Mouse (Mus musculus): ENCODE measurements around the gene Eppin. TPM values are rescaled to one million over a fixed set of nuclear protein-coding genes. Genes with fewer than 3 reads are reported as not detected.

Gene Eppin
- polyA plus RNA-seq, 1 experiment from 2014 or later, result not detected

- Histone ChIP-seq H3K4me3 (no peak overlapping the region), H3K9me3 (no peaks in the 10 kb centered on the region), H3K4me1 (peaks cover 22% of the 10 kb centered on the region), H3K4me2 (no peak overlapping the region), H3K27me3 (peaks cover 6% of the 10 kb centered on the region; the same call in 1 of the 2 replicates), H3K27ac (no peak overlapping the region), H3K36me3 (no peaks in the 10 kb centered on the region), H3K9ac (no peak overlapping the region)
- ATAC-seq (ENCODE audit: insufficient number of reproducible peaks, low FRiP score, low TSS enrichment, low read depth), result no peak
- 60% methylated on average over 8 of the region's 8 CpGs for WGBS
Measured at GRCm38 (mm10) chr2:164558426-164558825, 35.0 kb downstream of the Eppin start.

DNA sequence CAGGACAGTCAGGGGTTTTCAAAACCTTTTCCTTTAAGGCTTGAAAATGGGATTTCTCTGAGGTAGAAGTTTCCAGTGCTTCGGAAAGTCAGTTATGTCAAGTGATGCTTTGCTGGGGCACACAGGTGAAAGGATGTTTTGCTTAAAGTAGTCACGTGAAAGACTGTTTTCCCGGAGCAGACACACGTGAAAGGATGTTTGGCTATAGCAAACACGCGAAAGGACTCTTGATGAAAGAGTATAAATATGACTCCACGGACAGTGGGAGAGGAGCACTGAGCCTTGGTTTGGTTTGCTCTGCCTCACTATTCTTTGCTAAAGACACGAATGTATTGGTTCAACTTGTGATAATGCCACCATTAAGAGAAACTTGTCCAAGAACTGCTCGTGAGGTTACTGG lies 41.9 kb downstream of the Eppin start:
- no peak overlapping the region for H3K27ac ChIP-seq
- no peak for ATAC-seq (ENCODE audit: insufficient number of reproducible peaks, low FRiP score, low TSS enrichment, low read depth)
- no peaks in the 10 kb centered on the region for H3K9me3 ChIP-seq
- 90% methylated on average over 9 of the region's 9 CpGs for WGBS
- peaks cover 10% of the 10 kb centered on the region; the same call in 1 of the 2 replicates for H3K27me3 ChIP-seq
- no peak overlapping the region for H3K4me2 ChIP-seq
- H3K9ac ChIP-seq, result no peak overlapping the region
- H3K4me1 ChIP-seq, result peaks cover 5% of the 10 kb centered on the region; the same call in 1 of the 2 replicates
- no peaks in the 10 kb centered on the region for H3K36me3 ChIP-seq
- no peak overlapping the region for H3K4me3 ChIP-seq

- WGBS, result 78% methylated on average over 2 of the region's 2 CpGs
Measured at GRCm38 (mm10) chr2:164550895-164551269, 42.5 kb downstream of the Eppin start.

GRCm38 (mm10) chr2:164549963-164550894 lies 43.2 kb downstream of the Eppin start:
- H3K27me3 ChIP-seq, result peaks cover 10% of the 10 kb centered on the region; the same call in 1 of the 2 replicates
- H3K27ac ChIP-seq, result no peak overlapping the region
- H3K9me3 ChIP-seq, result no peaks in the 10 kb centered on the region
- no peak overlapping the region for H3K4me2 ChIP-seq
- peaks cover 5% of the 10 kb centered on the region; the same call in 1 of the 2 replicates for H3K4me1 ChIP-seq
- H3K4me3 ChIP-seq, result no peak overlapping the region
- H3K9ac ChIP-seq, result no peak overlapping the region
- whole genome bisulfite sequencing, result 18% methylated on average over 10 of the region's 10 CpGs
- no peak for ATAC-seq (ENCODE audit: insufficient number of reproducible peaks, low FRiP score, low TSS enrichment, low read depth)
- no peaks in the 10 kb centered on the region for H3K36me3 ChIP-seq

More at GRCm38 (mm10) chr2:164550895-164551269, 42.5 kb downstream of the Eppin start:
- no peak for ATAC-seq (ENCODE audit: insufficient number of reproducible peaks, low FRiP score, low TSS enrichment, low read depth)
- Histone ChIP-seq H3K9me3 (no peaks in the 10 kb centered on the region), H3K4me3 (no peak overlapping the region), H3K36me3 (no peaks in the 10 kb centered on the region), H3K4me1 (peaks cover 5% of the 10 kb centered on the region; the same call in 1 of the 2 replicates), H3K9ac (no peak overlapping the region), H3K27ac (no peak overlapping the region), H3K27me3 (peaks cover 10% of the 10 kb centered on the region; the same call in 1 of the 2 replicates), H3K4me2 (no peak overlapping the region)

DNA sequence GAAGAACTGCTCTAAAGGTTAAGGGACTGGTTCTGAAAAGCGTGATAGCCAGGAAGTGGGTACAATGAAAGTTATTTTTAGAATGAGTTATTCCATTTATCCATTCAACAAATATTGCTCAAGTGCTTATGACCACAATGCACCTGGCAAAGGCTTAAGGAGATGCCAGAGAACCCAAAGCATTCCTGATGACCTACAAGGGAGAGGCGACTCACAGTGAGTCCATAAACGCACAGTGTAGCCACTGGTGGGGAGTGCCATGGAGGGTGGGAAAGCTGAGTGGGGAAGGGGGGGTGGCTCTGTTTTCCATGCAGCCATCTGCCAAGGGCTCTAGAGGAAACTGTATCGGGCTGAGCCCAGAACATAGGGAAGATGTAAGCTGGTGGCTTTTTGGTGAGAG lies 44.1 kb downstream of the Eppin start:
- H3K4me1 ChIP-seq, result peaks cover 5% of the 10 kb centered on the region; the same call in 1 of the 2 replicates
- no peak overlapping the region for H3K4me3 ChIP-seq
- H3K9me3 ChIP-seq, result no peaks in the 10 kb centered on the region
- no peak overlapping the region for H3K9ac ChIP-seq
- ATAC-seq (ENCODE audit: insufficient number of reproducible peaks, low FRiP score, low TSS enrichment, low read depth), result no peak
- H3K27me3 ChIP-seq, result peaks cover 10% of the 10 kb centered on the region; the same call in 1 of the 2 replicates
- H3K27ac ChIP-seq, result no peak overlapping the region
- 37% methylated on average over 4 of the region's 4 CpGs for WGBS
- no peaks in the 10 kb centered on the region for H3K36me3 ChIP-seq
- no peak overlapping the region for H3K4me2 ChIP-seq

DNA sequence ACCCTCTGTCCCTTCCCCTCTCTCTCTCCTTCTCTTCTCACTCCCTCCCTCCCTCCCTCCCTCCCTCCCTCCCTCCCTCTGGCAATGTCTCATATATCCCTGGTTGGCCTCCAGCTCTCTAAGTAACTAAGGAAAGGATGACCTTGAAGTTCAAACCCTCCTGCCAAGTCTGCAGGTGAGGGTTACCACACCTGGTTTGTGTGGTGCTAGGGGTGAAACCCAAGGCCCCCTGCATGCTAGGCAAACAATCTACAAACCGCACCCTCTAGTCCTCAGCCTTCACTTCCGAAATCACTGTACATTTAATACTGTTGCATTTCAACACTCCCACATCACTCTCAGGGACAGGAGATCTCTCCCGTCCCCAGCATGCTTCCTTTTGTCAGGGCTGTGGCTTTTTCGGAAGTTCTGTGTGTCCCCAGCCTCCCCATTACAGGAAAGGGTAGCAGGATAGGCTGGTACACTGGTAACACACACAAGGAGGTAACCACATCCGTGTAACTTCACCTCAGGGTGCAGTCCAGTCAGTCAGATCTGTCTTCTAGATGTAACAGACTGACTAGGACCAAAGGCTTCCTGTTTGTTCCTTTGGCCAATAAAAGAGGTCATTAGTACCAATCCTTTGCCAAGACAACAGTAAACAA lies 48.8 kb downstream of the Eppin start:
- Histone ChIP-seq H3K9me3 (no peaks in the 10 kb centered on the region), H3K27ac (no peak overlapping the region), H3K4me3 (no peak overlapping the region), H3K9ac (no peak overlapping the region), H3K4me1 (peaks cover 3% of the 10 kb centered on the region; the same call in 1 of the 2 replicates), H3K36me3 (no peaks in the 10 kb centered on the region), H3K4me2 (no peak overlapping the region), H3K27me3 (no peaks in the 10 kb centered on the region)
- WGBS, result 42% methylated on average over 5 of the region's 5 CpGs
- ATAC-seq (ENCODE audit: insufficient number of reproducible peaks, low FRiP score, low TSS enrichment, low read depth), result no peak

DNA sequence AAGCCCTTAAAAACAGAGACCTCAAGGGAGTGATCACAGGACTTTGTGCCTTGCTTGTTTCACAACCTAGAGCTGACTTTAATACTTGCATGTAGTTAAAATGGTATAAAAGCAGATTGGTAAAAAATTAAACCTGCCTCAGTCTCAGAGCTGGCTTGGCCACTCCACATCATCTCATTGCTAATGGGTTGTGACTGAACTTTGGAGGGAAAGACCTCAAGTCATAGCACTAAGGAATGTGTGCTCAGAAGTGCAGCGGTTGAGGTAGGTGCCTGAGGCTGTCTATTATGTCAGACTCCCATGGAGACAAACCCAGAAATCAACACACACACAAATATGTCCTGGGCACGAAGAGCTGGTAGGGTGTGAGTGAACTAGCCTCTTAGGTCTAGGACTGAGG lies 49.6 kb downstream of the Eppin start:
- Histone ChIP-seq H3K36me3 (no peaks in the 10 kb centered on the region), H3K27me3 (no peaks in the 10 kb centered on the region), H3K4me2 (no peak overlapping the region), H3K9ac (no peak overlapping the region), H3K4me1 (peaks cover 3% of the 10 kb centered on the region; the same call in 1 of the 2 replicates), H3K9me3 (no peaks in the 10 kb centered on the region), H3K27ac (no peak overlapping the region), H3K4me3 (no peak overlapping the region)
- 50% methylated on average over 2 of the region's 2 CpGs for WGBS
- no peak for ATAC-seq (ENCODE audit: insufficient number of reproducible peaks, low FRiP score, low TSS enrichment, low read depth)

DNA sequence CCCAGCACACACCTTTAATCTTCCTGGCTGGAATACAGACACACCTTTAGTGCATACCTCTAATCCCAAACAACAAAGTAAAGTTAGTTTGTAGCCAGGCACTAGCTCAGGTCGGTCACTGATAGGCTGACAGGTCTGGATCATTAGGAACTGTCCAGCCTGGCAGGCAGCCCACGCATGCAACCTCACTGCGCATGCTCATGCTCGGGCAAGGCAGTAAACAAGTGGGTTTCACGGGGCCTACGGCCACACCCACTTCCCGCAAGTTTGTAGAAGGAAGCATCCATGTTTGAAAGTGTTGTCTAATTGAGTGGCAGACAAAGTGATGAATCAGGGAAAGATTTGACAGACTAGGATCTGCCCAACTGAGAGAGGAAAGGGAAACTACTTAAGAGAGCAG lies 50.8 kb downstream of the Eppin start:
- Histone ChIP-seq H3K9ac (no peak overlapping the region), H3K27ac (no peak overlapping the region), H3K4me1 (peaks cover 3% of the 10 kb centered on the region; the same call in 1 of the 2 replicates), H3K36me3 (no peaks in the 10 kb centered on the region), H3K4me2 (no peak overlapping the region), H3K4me3 (no peak overlapping the region), H3K27me3 (no peaks in the 10 kb centered on the region), H3K9me3 (no peaks in the 10 kb centered on the region)
- ATAC-seq (ENCODE audit: insufficient number of reproducible peaks, low FRiP score, low TSS enrichment, low read depth), result no peak
- WGBS, result 82% methylated on average over 7 of the region's 7 CpGs

- Histone ChIP-seq H3K27ac (no peak overlapping the region), H3K9me3 (no peaks in the 10 kb centered on the region), H3K36me3 (no peaks in the 10 kb centered on the region), H3K4me1 (peaks cover 3% of the 10 kb centered on the region; the same call in 1 of the 2 replicates), H3K27me3 (no peaks in the 10 kb centered on the region), H3K9ac (no peak overlapping the region), H3K4me3 (no peak overlapping the region), H3K4me2 (no peak overlapping the region)
- WGBS, result 73% methylated on average over 5 of the region's 5 CpGs
- ATAC-seq (ENCODE audit: insufficient number of reproducible peaks, low FRiP score, low TSS enrichment, low read depth), result no peak
Measured at GRCm38 (mm10) chr2:164542132-164542531, 51.3 kb downstream of the Eppin start.

GRCm38 (mm10) chr2:164540652-164541427 lies 52.6 kb downstream of the Eppin start:
- WGBS, result 27% methylated on average over 8 of the region's 8 CpGs
- no peak overlapping the region for H3K4me3 ChIP-seq
- ATAC-seq (ENCODE audit: insufficient number of reproducible peaks, low FRiP score, low TSS enrichment, low read depth), result 0 out of 2 replicates have a peak, but pooled peaks have one; percentile 42
- H3K27me3 ChIP-seq, result no peaks in the 10 kb centered on the region
- H3K27ac ChIP-seq, result no peak overlapping the region
- no peaks in the 10 kb centered on the region for H3K36me3 ChIP-seq
- no peak overlapping the region for H3K9ac ChIP-seq
- peaks cover 3% of the 10 kb centered on the region; the same call in 1 of the 2 replicates for H3K4me1 ChIP-seq
- no peak overlapping the region for H3K4me2 ChIP-seq
- H3K9me3 ChIP-seq, result no peaks in the 10 kb centered on the region

Data from limb, embryonic 15.5 days (tissue).